Mouse (Mus musculus): Measurements from ENCODE around the gene Fnbp1.
"Not testable (repeated sequence)": the region's sequence is repeated elsewhere in the genome, so short reads cannot be mapped to it uniquely, and the experiment has no call there.

The Fnbp1 gene

GRCm38 (mm10) chr2:31141867-31142454 lies at the start of gene Fnbp1:
Gene Fnbp1 (minus strand): TSS chr2:31142008.
- peak; percentile 87 for ATAC-seq (ENCODE audit: low TSS enrichment)

- no peak for ATAC-seq (ENCODE audit: low TSS enrichment)
These were observed 47.8 kb upstream of the Fnbp1 start for GRCm38 (mm10) chr2:31189654-31190053.

DNA sequence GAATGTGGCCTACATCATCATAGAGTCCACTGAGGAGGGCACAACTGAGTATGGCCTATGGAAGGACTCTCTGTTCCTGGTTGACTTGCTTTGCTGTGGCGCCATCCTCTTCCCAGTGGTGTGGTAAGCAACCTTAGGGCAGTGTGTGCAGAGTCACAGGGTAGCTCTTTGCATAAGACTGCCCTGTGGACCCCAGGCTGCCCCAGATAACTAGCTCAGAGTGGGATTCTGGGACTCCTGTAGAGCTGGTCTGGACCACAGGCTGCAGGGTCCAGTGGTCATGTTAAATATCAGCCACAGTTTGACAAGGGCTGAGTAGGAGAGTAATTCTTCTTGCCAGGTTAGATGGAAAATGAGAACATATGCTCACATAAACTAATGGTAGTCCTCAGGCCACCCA lies 46.9 kb upstream of the Fnbp1 start:
- ATAC-seq (ENCODE audit: low TSS enrichment), result no peak

DNA sequence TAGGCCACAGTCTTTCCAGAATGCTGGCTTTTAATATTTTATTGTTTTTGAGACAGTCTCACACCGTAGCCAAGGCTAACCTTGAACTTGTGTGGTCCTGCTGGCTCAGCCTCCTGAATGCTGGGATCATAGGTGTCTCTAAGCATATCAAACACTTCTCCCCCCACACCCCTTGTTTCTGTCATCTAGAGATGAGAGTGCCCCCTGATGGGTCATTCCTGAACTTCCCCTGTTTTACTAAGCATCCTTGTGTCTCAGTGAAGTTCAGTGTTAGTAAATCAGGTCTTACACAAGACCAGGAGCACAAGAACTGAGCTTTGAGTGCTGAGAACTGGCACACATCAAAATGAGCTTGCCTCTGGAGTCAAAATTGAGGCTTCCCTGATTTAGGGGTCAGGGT lies 42.0 kb upstream of the Fnbp1 start:
- no peak for ATAC-seq (ENCODE audit: low TSS enrichment)

GRCm38 (mm10) chr2:31182786-31183330 lies 41.0 kb upstream of the Fnbp1 start:
- ATAC-seq (ENCODE audit: low TSS enrichment), result no peak

DNA sequence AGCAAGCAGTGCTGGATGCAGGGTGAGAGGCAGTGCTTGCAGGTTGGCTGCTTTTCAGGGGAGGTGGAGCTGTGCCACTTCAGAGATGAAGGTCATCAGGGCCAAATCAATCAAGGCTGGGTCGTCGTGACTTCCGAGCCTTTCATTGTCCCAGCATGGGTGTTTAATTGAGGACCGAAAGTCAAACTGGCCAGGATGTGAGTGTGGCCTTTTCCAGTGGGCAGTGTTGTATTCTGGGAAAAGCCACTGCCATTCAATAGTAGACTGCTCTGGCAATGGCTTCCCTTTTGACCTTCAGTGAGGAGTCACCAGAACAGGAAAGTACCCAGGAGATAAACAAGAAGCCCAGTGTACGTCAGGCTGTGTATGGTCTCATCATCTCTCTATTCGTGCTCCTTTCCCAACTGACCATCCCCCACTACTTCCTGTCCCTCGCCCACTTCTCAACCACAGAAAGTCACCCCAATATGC lies 38.3 kb upstream of the Fnbp1 start:
- ATAC-seq (ENCODE audit: low TSS enrichment), result no peak

- ATAC-seq (ENCODE audit: low TSS enrichment), result no peak
These were observed 37.7 kb upstream of the Fnbp1 start for GRCm38 (mm10) chr2:31179471-31179870.

GRCm38 (mm10) chr2:31178593-31178992 lies 36.8 kb upstream of the Fnbp1 start:
- ATAC-seq (ENCODE audit: low TSS enrichment), result not testable (repeated sequence)

DNA sequence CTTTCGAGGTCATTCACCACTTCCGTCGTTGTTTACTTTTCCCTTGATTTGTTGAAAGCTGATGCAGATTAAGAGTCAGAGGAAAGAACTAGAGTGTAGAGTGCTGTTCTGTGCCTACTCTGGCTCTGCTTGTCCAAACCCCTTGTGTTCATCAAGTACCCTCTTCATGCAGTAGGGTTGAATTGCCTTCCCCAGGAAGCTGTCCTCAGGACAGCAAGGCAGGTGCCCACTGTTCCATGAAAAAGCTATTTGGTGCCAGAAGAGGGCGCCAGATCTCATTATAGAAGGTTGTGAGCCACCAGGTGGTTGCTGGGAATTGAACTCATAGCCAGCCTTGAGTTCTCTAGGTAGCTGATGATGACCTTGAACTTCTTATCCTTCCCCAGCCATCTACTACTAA lies 31.5 kb upstream of the Fnbp1 start:
- ATAC-seq (ENCODE audit: low TSS enrichment), result no peak

GRCm38 (mm10) chr2:31172536-31172935 lies 30.7 kb upstream of the Fnbp1 start:
- no peak for ATAC-seq (ENCODE audit: low TSS enrichment)

DNA sequence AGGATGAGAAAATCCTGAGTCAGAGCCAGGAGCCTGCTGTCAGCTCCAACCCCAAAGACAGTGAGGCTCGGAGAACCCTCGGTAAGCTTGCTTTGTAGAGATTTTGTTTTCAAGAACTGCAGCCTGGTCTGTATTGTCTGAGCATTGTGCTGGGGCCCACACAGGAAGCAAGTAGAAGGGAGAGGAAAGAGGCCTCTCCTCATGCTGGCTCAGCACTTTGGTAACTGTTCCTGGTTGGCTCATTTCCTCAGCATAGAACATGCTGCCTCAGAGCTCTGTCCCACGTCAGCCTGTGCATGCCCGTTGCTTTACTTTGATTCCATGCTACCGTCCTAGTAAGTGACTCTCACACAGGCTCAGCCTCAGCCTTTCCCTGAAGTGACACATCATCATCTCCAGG lies 30.2 kb upstream of the Fnbp1 start:
- no peak; the same call in 1 of the 2 replicates for ATAC-seq (ENCODE audit: low TSS enrichment)

DNA sequence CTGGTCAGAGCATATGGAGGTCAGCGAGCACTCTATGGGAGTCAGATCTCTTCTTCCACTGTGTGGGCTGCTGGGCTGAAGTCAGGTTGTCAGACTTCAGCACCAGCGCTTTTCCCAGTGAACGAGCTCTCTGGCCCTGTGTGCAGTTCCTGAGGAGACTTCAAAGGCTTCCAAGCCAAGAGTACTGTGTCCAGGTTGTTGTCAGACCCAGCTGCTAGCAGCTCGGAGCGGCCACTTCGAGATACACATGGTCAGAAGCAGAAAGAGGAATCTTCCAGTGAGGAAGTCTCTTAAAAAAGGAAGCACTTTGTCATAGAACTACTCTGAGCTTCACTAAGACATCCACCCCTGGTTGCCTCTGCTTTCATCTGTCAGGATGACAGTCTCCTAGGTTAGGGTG lies 28.4 kb upstream of the Fnbp1 start:
- no peak for ATAC-seq (ENCODE audit: low TSS enrichment)

- ATAC-seq (ENCODE audit: low TSS enrichment), result no peak
These were observed 27.2 kb upstream of the Fnbp1 start for GRCm38 (mm10) chr2:31169001-31169400.

DNA sequence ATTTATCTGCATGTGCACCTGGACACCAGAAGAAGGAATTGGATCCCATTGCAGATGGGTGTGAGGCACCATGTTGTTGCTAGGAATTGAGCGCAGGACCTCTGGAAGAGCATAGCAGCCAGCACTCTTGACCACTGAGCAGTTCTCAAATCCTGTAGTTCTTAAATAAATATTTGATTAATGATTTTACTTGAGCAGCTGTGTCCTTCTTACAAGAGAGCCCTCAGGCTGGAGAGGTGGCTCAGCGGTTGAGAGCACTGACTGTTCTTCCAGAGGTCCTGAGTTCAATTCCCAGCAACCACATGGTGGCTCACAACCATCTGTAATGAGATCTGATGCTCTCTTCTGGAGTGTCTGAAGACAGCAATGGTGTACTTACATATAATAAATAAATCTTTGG lies 25.8 kb upstream of the Fnbp1 start:
- not testable (repeated sequence) for ATAC-seq (ENCODE audit: low TSS enrichment)

DNA sequence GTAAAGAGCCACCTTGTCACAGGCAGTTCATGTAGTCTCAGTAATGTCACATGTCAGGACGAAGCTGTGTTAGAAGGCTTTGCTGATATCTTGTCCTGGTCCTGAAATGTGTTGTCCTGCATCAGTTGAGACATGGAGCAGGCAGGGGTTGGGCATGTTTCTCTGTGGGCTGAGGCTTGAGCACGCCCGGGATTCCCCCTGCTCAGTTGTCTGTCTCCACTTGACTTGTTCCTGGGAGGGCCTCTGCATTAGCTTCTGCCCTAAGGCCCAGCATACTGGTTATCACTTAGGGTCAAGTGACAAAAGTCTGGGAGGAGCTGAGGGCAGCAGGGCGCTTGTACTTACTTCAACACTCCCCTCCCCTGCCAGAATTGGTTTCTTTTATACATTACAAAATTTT lies 23.7 kb upstream of the Fnbp1 start:
- no peak for ATAC-seq (ENCODE audit: low TSS enrichment)

DNA sequence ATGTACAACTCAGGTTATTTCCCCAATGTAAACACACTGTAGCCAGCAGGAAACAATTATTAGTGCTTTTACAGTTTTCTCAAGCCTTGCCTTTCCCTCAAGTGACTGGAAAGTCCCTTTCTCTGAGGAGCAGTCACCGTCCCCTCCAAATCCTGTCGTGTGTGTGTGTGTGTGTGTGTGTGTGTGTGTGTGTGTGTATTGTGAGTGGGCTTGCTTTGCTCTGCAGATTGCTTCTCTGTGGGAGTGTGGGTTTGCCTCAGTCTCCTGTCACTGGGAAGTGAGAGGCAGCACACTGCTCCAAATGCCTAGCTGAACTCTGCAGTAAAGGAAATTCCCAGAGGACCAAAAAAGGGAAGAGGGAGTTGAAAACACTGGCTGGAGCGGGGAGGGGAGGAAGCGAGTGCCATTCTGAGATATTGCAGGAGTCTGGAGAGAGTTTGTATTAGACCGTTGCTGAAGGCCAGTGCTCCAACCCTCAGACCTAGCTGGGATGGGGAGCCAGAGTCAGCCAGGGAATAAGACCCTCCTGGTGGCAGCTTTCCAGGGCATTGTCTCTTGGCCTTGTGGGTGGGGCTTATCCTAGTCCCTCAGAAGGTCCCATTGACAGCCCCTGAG lies 23.1 kb upstream of the Fnbp1 start:
- ATAC-seq (ENCODE audit: low TSS enrichment), result peak; percentile 93

- ATAC-seq (ENCODE audit: low TSS enrichment), result no peak
These were observed 21.7 kb upstream of the Fnbp1 start for GRCm38 (mm10) chr2:31163361-31164118.

DNA sequence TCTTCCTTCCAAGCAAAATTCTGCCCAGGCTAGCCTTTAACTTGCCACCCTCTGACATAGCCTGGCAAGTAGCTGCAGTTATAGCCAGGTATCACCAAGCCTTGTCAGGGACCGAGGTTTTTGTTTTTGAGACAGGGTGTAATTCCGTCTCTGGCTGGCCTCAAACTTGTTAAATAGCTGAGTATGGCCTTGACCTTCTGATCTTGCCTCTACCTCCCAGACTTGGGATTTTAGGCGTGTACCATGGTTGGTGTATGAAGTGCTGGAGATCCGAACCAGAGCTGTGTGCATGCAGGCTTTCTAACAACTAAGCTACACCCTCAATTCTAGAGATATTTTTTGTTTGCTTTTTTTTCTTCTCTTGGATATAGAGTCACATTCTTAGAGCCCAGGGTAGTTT lies 19.8 kb upstream of the Fnbp1 start:
- no peak for ATAC-seq (ENCODE audit: low TSS enrichment)

- no peak for ATAC-seq (ENCODE audit: low TSS enrichment)
These were observed 18.5 kb upstream of the Fnbp1 start for GRCm38 (mm10) chr2:31160147-31160920.

- ATAC-seq (ENCODE audit: low TSS enrichment), result no peak
These were observed 15.0 kb upstream of the Fnbp1 start for GRCm38 (mm10) chr2:31156846-31157245.

- ATAC-seq (ENCODE audit: low TSS enrichment), result peak; percentile 93
These were observed 10.3 kb upstream of the Fnbp1 start, which contains the start of gene Gpr107 for GRCm38 (mm10) chr2:31151892-31152812. Gene Gpr107 (plus strand): TSS chr2:31152316.

All from frontal cortex, adult (tissue).